Mouse (Mus musculus): ENCODE data around the gene Efna3. TPM values are rescaled to one million over a fixed set of nuclear protein-coding genes. Genes with fewer than 3 reads are reported as not detected.

The Efna3 gene
- polyA plus RNA-seq, 1 experiment from 2014 or later = 6.4 TPM

GRCm38 (mm10) chr3:89341794-89342193, 19.0 kb upstream of the Efna3 start:
- Histone ChIP-seq H3K9ac (ENCODE audit: low read length) (no peak overlapping the region), H3K4me2 (no peak overlapping the region), H3K4me3 (ENCODE audit: low read depth, low read length) (no peak overlapping the region), H3K36me3 (ENCODE audit: control insufficient read depth, insufficient read depth, low read length) (no peaks in the 10 kb centered on the region), H3K9me3 (ENCODE audit: control insufficient read depth, low read length) (no peaks in the 10 kb centered on the region), H3K27ac (ENCODE audit: low read depth, low read length) (no peak overlapping the region), H3K27me3 (ENCODE audit: control insufficient read depth, insufficient read depth, low read length) (no peaks in the 10 kb centered on the region), H3K4me1 (ENCODE audit: control insufficient read depth, insufficient read depth, low read length) (peaks cover 19% of the 10 kb centered on the region)
- ATAC-seq (ENCODE audit: low FRiP score) = no peak
- WGBS = 95% methylated on average over 4 of the region's 4 CpGs
- DNase-seq (ENCODE audit: low spot score, missing footprints) = no peak

GRCm38 (mm10) chr3:89340465-89340864, 17.7 kb upstream of the Efna3 start:
- Histone ChIP-seq H3K4me1 (ENCODE audit: control insufficient read depth, insufficient read depth, low read length) (peaks cover 26% of the 10 kb centered on the region), H3K27me3 (ENCODE audit: control insufficient read depth, insufficient read depth, low read length) (no peaks in the 10 kb centered on the region)
- 2% methylated on average over 11 of the region's 11 CpGs for WGBS

GRCm38 (mm10) chr3:89339416-89339815, 16.7 kb upstream of the Efna3 start:
- Histone ChIP-seq H3K36me3 (ENCODE audit: control insufficient read depth, insufficient read depth, low read length) (no peaks in the 10 kb centered on the region), H3K4me3 (ENCODE audit: low read depth, low read length) (no peak overlapping the region), H3K9me3 (ENCODE audit: control insufficient read depth, low read length) (no peaks in the 10 kb centered on the region), H3K27ac (ENCODE audit: low read depth, low read length) (no peak overlapping the region), H3K27me3 (ENCODE audit: control insufficient read depth, insufficient read depth, low read length) (peaks cover 5% of the 10 kb centered on the region; the same call in 1 of the 2 replicates), H3K4me2 (peak overlapping the region; percentile 5; the same call in 1 of the 2 replicates), H3K4me1 (ENCODE audit: control insufficient read depth, insufficient read depth, low read length) (peaks cover 26% of the 10 kb centered on the region), H3K9ac (ENCODE audit: low read length) (no peak overlapping the region)
- 29% methylated on average over 8 of the region's 8 CpGs for WGBS
- peak; percentile 99 for DNase-seq (ENCODE audit: low spot score, missing footprints)
- 0 out of 2 replicates have a peak, but pooled peaks have one; percentile 3 for ATAC-seq (ENCODE audit: low FRiP score)

More at GRCm38 (mm10) chr3:89340465-89340864, 17.7 kb upstream of the Efna3 start:
- Histone ChIP-seq H3K9ac (ENCODE audit: low read length) (0 out of 2 replicates have a peak overlapping the region, but pooled peaks have one; percentile 44), H3K4me2 (peak overlapping the region; percentile 51), H3K9me3 (ENCODE audit: control insufficient read depth, low read length) (no peaks in the 10 kb centered on the region), H3K27ac (ENCODE audit: low read depth, low read length) (no peak overlapping the region), H3K4me3 (ENCODE audit: low read depth, low read length) (peak overlapping the region; percentile 18; the same call in 1 of the 2 replicates), H3K36me3 (ENCODE audit: control insufficient read depth, insufficient read depth, low read length) (no peaks in the 10 kb centered on the region)
- ATAC-seq (ENCODE audit: low FRiP score) (peak; percentile 57), DNase-seq (ENCODE audit: low spot score, missing footprints) (peak; percentile 99)

GRCm38 (mm10) chr3:89337721-89338578, 15.2 kb upstream of the Efna3 start, which contains the start of gene Efna4:
Gene Efna4 (minus strand): TSS chr3:89338028.
- WGBS = under 1% methylated on average over 44 of the region's 44 CpGs
- peak within 1 kb of the TSS; percentile 55 for H3K4me2 ChIP-seq
- peak; percentile 79 for ATAC-seq (ENCODE audit: low FRiP score)
- H3K27ac ChIP-seq (ENCODE audit: low read depth, low read length) = peak within 1 kb of the TSS; percentile 60; the same call in 1 of the 2 replicates
- H3K36me3 ChIP-seq (ENCODE audit: control insufficient read depth, insufficient read depth, low read length) = no peaks in the 10 kb centered on the region
- no peaks in the 10 kb centered on the region for H3K9me3 ChIP-seq (ENCODE audit: control insufficient read depth, low read length)
- peaks cover 28% of the 10 kb centered on the region for H3K4me1 ChIP-seq (ENCODE audit: control insufficient read depth, insufficient read depth, low read length)
- H3K27me3 ChIP-seq (ENCODE audit: control insufficient read depth, insufficient read depth, low read length) = peaks cover 5% of the 10 kb centered on the region; the same call in 1 of the 2 replicates
- H3K9ac ChIP-seq (ENCODE audit: low read length) = peak within 1 kb of the TSS; percentile 90
- DNase-seq (ENCODE audit: low spot score, missing footprints) = peak; percentile 97
- peak within 1 kb of the TSS; percentile 68 for H3K4me3 ChIP-seq (ENCODE audit: low read depth, low read length)

GRCm38 (mm10) chr3:89337062-89337720, 14.4 kb upstream of the Efna3 start:
- H3K4me1 ChIP-seq (ENCODE audit: control insufficient read depth, insufficient read depth, low read length) = peaks cover 36% of the 10 kb centered on the region
- under 1% methylated on average over 21 of the region's 21 CpGs for WGBS
- H3K4me3 ChIP-seq (ENCODE audit: low read depth, low read length) = peak overlapping the region; percentile 68
- peak overlapping the region; percentile 90 for H3K9ac ChIP-seq (ENCODE audit: low read length)
- no peak; the same call in 1 of the 2 replicates for ATAC-seq (ENCODE audit: low FRiP score)
- H3K27ac ChIP-seq (ENCODE audit: low read depth, low read length) = peak overlapping the region; percentile 60; the same call in 1 of the 2 replicates
- no peaks in the 10 kb centered on the region for H3K9me3 ChIP-seq (ENCODE audit: control insufficient read depth, low read length)
- no peaks in the 10 kb centered on the region for H3K36me3 ChIP-seq (ENCODE audit: control insufficient read depth, insufficient read depth, low read length)
- H3K4me2 ChIP-seq = peak overlapping the region; percentile 55
- peaks cover 5% of the 10 kb centered on the region; the same call in 1 of the 2 replicates for H3K27me3 ChIP-seq (ENCODE audit: control insufficient read depth, insufficient read depth, low read length)
- peak; percentile 90 for DNase-seq (ENCODE audit: low spot score, missing footprints)

- Histone ChIP-seq H3K4me2 (peak overlapping the region; percentile 55), H3K27ac (ENCODE audit: low read depth, low read length) (no peak overlapping the region), H3K9ac (ENCODE audit: low read length) (peak overlapping the region; percentile 90), H3K9me3 (ENCODE audit: control insufficient read depth, low read length) (no peaks in the 10 kb centered on the region), H3K4me1 (ENCODE audit: control insufficient read depth, insufficient read depth, low read length) (peaks cover 41% of the 10 kb centered on the region), H3K36me3 (ENCODE audit: control insufficient read depth, insufficient read depth, low read length) (no peaks in the 10 kb centered on the region), H3K4me3 (ENCODE audit: low read depth, low read length) (peak overlapping the region; percentile 68), H3K27me3 (ENCODE audit: control insufficient read depth, insufficient read depth, low read length) (peaks cover 9% of the 10 kb centered on the region; the same call in 1 of the 2 replicates)
- peak; percentile 91 for DNase-seq (ENCODE audit: low spot score, missing footprints)
- ATAC-seq (ENCODE audit: low FRiP score) = no peak
- 3% methylated on average over 6 of the region's 6 CpGs for WGBS
These were observed 13.8 kb upstream of the Efna3 start for GRCm38 (mm10) chr3:89336529-89336928.

GRCm38 (mm10) chr3:89333053-89333452, 10.3 kb upstream of the Efna3 start:
- H3K9me3 ChIP-seq (ENCODE audit: control insufficient read depth, low read length) = no peaks in the 10 kb centered on the region
- no peak for ATAC-seq (ENCODE audit: low FRiP score)
- H3K27me3 ChIP-seq (ENCODE audit: control insufficient read depth, insufficient read depth, low read length) = peaks cover 14% of the 10 kb centered on the region; the same call in 1 of the 2 replicates
- H3K27ac ChIP-seq (ENCODE audit: low read depth, low read length) = no peak overlapping the region
- peaks cover 38% of the 10 kb centered on the region for H3K4me1 ChIP-seq (ENCODE audit: control insufficient read depth, insufficient read depth, low read length)
- no peak overlapping the region for H3K4me2 ChIP-seq
- 63% methylated on average over 11 of the region's 11 CpGs for WGBS
- no peak for DNase-seq (ENCODE audit: low spot score, missing footprints)
- no peaks in the 10 kb centered on the region for H3K36me3 ChIP-seq (ENCODE audit: control insufficient read depth, insufficient read depth, low read length)
- no peak overlapping the region for H3K4me3 ChIP-seq (ENCODE audit: low read depth, low read length)
- H3K9ac ChIP-seq (ENCODE audit: low read length) = peak overlapping the region; percentile 17; the same call in 1 of the 2 replicates

GRCm38 (mm10) chr3:89332476-89332875, 9.7 kb upstream of the Efna3 start:
- peak overlapping the region; percentile 25; the same call in 1 of the 2 replicates for H3K27ac ChIP-seq (ENCODE audit: low read depth, low read length)
- H3K36me3 ChIP-seq (ENCODE audit: control insufficient read depth, insufficient read depth, low read length) = no peaks in the 10 kb centered on the region
- no peaks in the 10 kb centered on the region for H3K9me3 ChIP-seq (ENCODE audit: control insufficient read depth, low read length)
- no peak overlapping the region for H3K4me3 ChIP-seq (ENCODE audit: low read depth, low read length)
- H3K4me1 ChIP-seq (ENCODE audit: control insufficient read depth, insufficient read depth, low read length) = peaks cover 38% of the 10 kb centered on the region
- peaks cover 14% of the 10 kb centered on the region; the same call in 1 of the 2 replicates for H3K27me3 ChIP-seq (ENCODE audit: control insufficient read depth, insufficient read depth, low read length)
- DNase-seq (ENCODE audit: low spot score, missing footprints) (peak; percentile 88), ATAC-seq (ENCODE audit: low FRiP score) (no peak)
- 0 out of 2 replicates have a peak overlapping the region, but pooled peaks have one; percentile 12 for H3K9ac ChIP-seq (ENCODE audit: low read length)
- H3K4me2 ChIP-seq = no peak overlapping the region
- 41% methylated on average over 12 of the region's 12 CpGs for WGBS
